Mouse (Mus musculus): Measurements from ENCODE around the gene Topaz1.
"Not testable (repeated sequence)": the region's sequence is repeated elsewhere in the genome, so short reads cannot be mapped to it uniquely, and the experiment has no call there.

Gene Topaz1

GRCm38 (mm10) chr9:122812386-122812785, 65.2 kb downstream of the Topaz1 start:
- no peak for DNase-seq (ENCODE audit: low spot score in 2 of 2)

DNA sequence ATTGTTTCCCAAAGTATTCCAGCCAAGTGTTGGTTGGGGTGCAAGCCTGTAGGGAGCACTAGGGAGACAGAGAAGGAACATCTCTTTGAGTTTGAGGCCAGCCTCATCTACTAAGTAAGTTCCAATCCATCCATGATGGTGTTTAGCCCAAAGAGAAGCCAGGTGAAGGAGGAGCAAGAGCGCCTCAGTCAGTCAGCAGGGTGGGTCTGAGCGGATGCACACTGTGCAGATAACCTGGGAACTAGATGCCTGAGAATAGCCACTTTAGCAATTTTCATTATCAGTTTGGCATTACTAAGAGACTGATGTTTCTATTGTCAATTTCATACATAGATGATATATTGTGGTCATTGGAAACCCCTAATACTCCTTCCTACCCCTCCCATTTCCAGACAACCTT, 67.6 kb downstream of the Topaz1 start:
- no peak for DNase-seq (ENCODE audit: low spot score in 2 of 2)

- no peak for DNase-seq (ENCODE audit: low spot score in 2 of 2)
Measured at GRCm38 (mm10) chr9:122815239-122815851, 68.2 kb downstream of the Topaz1 start.

DNA sequence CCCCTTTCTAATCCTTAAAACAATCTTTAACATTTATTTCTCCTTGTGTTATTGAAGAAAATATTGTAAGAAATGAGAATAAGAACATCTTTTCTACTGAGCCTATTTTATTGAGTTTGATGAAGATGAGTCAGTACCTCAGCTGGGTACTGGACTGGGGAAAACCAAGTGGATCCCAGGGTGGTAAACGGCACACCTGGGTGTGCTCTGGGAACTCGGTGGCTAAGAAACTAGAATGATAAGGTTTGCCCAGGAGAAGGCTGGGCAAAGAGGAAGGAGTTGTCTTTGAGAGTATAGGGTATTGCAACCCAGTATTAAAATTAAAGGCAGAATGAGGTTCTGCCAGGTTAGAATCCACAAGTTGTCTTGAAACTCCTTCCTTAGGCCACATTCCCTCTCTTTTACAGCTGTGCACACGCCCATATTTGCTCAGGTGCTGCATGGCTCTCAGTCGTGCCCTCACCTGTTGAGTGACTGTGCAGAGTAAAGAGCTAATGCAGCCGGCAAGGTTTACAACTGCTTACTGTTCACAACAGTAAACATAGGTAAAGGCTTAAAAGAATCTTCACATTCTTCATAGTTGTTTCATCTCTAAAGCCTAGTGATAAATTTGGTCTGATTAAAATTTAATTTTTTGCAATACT, 76.3 kb downstream of the Topaz1 start:
- DNase-seq (ENCODE audit: low spot score in 2 of 2): no peak

- DNase-seq (ENCODE audit: low spot score in 2 of 2): no peak
Measured at GRCm38 (mm10) chr9:122826743-122827142, 79.6 kb downstream of the Topaz1 start.

DNA sequence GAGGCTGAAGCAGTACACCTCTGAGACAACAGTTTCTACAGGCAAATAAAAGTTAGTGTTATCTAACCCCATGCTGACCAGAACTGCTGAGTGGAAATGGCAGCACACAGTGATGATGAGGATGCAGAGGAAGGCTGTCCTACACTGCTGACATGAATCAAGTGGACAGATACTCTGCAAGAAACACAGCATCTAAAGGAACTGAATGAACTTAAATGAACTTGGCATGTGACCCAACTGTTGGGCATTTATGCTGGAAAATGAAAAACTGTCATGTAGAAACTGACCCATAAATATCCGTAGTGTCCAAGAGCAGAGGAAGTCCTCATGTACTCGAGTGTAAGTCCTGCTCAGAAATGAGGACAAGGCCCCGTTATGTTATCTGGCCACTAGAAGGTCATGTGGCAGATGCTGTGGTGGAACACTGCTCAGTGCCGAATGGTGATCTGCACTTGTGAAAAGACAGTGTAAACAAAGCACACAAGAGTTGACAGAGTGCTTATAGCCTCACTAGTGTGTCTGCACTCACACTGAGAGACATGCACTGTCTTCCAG, 82.8 kb downstream of the Topaz1 start:
- DNase-seq (ENCODE audit: low spot score in 2 of 2): no peak

GRCm38 (mm10) chr9:122836126-122836525, 89.0 kb downstream of the Topaz1 start:
- no peak for DNase-seq (ENCODE audit: low spot score in 2 of 2)

- peak in 1 of 2 experiments; percentile 19 for DNase-seq (ENCODE audit: low spot score in 2 of 2)
Measured at GRCm38 (mm10) chr9:122836790-122837189, 89.6 kb downstream of the Topaz1 start.

- no peak for DNase-seq (ENCODE audit: low spot score in 2 of 2)
Measured at GRCm38 (mm10) chr9:122837216-122837615, 90.1 kb downstream of the Topaz1 start.

- DNase-seq (ENCODE audit: low spot score in 2 of 2): peak; percentile 28 to 34
Measured at GRCm38 (mm10) chr9:122837680-122838079, 90.5 kb downstream of the Topaz1 start.

DNA sequence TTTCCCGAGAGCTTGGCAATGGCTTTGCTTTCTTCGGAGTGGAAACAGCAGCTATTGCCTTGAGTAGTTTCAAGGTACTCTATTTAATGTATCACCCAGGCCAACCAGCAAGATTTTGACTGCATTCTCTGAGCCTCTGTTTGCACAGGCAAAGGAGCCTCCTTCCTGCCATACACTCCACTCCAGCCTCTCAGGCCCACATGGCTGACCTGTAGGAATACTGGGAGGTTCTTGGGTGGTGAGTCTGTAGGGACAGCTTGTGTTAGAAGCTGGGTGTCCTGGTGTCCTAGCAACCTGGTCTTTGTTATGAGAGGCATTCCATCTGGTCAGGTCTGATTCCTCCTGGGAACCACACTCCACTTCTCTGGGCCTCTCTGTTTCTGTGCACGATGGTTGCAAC, 96.6 kb downstream of the Topaz1 start, which contains the start of gene Gm35549:
TSS of gene Gm35549 (minus strand) at position 276 of the 400 bp plus-strand sequence.
- DNase-seq (ENCODE audit: low spot score in 2 of 2): no peak

DNA sequence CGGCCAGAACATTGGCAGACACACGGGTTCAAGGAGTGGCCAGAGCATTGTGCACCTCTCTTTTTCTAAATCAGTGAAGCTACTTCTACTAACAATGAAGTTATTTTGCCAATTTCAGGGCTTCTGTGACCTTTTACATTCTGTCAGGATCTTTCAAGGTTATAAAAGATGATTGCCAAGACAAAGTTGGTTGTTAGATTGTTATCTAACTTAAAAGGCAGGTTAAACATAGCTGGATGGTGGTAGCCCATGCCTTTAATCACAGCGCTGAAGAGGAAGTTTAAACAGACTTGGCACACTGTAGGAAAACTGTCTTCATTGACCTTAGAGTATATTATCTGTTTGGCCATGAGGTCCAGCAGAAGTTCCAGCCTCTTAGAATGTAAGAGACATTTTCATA, 98.5 kb downstream of the Topaz1 start:
- DNase-seq (ENCODE audit: low spot score in 2 of 2): no peak

GRCm38 (mm10) chr9:122846156-122846555, 99.0 kb downstream of the Topaz1 start:
- DNase-seq (ENCODE audit: low spot score in 2 of 2): no peak

- DNase-seq (ENCODE audit: low spot score in 2 of 2): not testable (repeated sequence)
Measured at GRCm38 (mm10) chr9:122847811-122848311, 100.7 kb downstream of the Topaz1 start.

All from urinary bladder, postnatal 36 days (tissue).